Mouse (Mus musculus): ENCODE results near the gene Klhdc3. TPM values are rescaled to one million over a fixed set of nuclear protein-coding genes. Genes with fewer than 3 reads are reported as not detected.

The Klhdc3 gene
- polyA plus RNA-seq, 1 experiment from 2014 or later = 110 TPM

DNA sequence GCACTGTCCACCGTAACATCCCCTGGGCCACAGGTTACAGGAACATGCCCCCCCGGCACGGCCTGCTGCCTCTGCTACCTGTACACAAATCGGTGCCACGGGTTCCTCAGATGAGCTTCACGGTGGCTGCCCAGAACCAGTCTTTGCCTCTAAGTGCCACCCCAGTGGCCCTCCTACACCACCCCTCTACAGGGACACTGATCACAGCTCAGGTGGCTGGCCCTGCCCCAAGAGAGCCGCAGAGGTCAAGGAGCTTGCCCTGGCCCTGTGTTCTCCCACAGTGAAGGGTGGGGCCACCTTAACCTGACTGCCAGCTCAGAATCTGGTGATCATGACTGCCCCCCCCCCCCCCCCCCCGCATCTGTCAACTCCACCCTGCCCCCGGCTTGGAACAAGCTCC, 2.3 kb downstream of the Klhdc3 start, which contains the start of gene Mea1:
Gene Mea1, plus strand, starts transcription at position 378 of the 400 bp plus-strand sequence.
- H3K4me3 ChIP-seq (ENCODE audit: low read depth, low read length) = peak within 1 kb of the TSS; percentile 86
- peaks cover 33% of the 10 kb centered on the region for H3K4me1 ChIP-seq (replicated peaks; ENCODE audit: control insufficient read depth, insufficient read depth, low read length)
- peak within 1 kb of the TSS; percentile 55 for H3K9ac ChIP-seq (ENCODE audit: low read length)
- DNase-seq (ENCODE audit: low spot score) = no peak
- peaks cover 38% of the 10 kb centered on the region for H3K36me3 ChIP-seq (ENCODE audit: control insufficient read depth, insufficient read depth, low read length)
- no peaks in the 10 kb centered on the region for H3K27me3 ChIP-seq (replicated peaks; ENCODE audit: control insufficient read depth, insufficient read depth, low read length)
- H3K4me2 ChIP-seq (ENCODE audit: low read length) = peak within 1 kb of the TSS; percentile 82
- H3K27ac ChIP-seq (ENCODE audit: low read depth) = peak within 1 kb of the TSS; percentile 66; the same call in 1 of the 2 replicates
- ATAC-seq (replicated peaks; ENCODE audit: low FRiP score, low TSS enrichment, low read depth) = no peak
- H3K9me3 ChIP-seq (ENCODE audit: control insufficient read depth, low read length) = no peaks in the 10 kb centered on the region
- WGBS = 78% methylated on average over 8 of the region's 9 CpGs

- Histone ChIP-seq H3K9me3 (ENCODE audit: control insufficient read depth, low read length) (no peaks in the 10 kb centered on the region), H3K27ac (ENCODE audit: low read depth) (peak overlapping the region; percentile 80), H3K27me3 (replicated peaks; ENCODE audit: control insufficient read depth, insufficient read depth, low read length) (no peaks in the 10 kb centered on the region), H3K4me2 (ENCODE audit: low read length) (peak overlapping the region; percentile 85), H3K4me3 (ENCODE audit: low read depth, low read length) (peak overlapping the region; percentile 83), H3K36me3 (ENCODE audit: control insufficient read depth, insufficient read depth, low read length) (peaks cover 47% of the 10 kb centered on the region), H3K9ac (ENCODE audit: low read length) (peak overlapping the region; percentile 81), H3K4me1 (replicated peaks; ENCODE audit: control insufficient read depth, insufficient read depth, low read length) (peaks cover 30% of the 10 kb centered on the region)
- WGBS = 19% methylated on average over 15 of the region's 15 CpGs
- ATAC-seq (replicated peaks; ENCODE audit: low FRiP score, low TSS enrichment, low read depth) (peak; percentile 32), DNase-seq (ENCODE audit: low spot score) (no peak)
Observed at GRCm38 (mm10) chr17:46674530-46675283, 6.0 kb downstream of the Klhdc3 start.

- no peaks in the 10 kb centered on the region for H3K9me3 ChIP-seq (ENCODE audit: control insufficient read depth, low read length)
- H3K9ac ChIP-seq (ENCODE audit: low read length) = peak within 1 kb of the TSS; percentile 81
- ATAC-seq (replicated peaks; ENCODE audit: low FRiP score, low TSS enrichment, low read depth) = peak; percentile 92
- 1% methylated on average over 42 of the region's 43 CpGs for WGBS
- peaks cover 55% of the 10 kb centered on the region for H3K36me3 ChIP-seq (ENCODE audit: control insufficient read depth, insufficient read depth, low read length)
- H3K4me2 ChIP-seq (ENCODE audit: low read length) = peak within 1 kb of the TSS; percentile 85
- peak; percentile 92 for DNase-seq (ENCODE audit: low spot score)
- no peaks in the 10 kb centered on the region for H3K27me3 ChIP-seq (replicated peaks; ENCODE audit: control insufficient read depth, insufficient read depth, low read length)
- peak within 1 kb of the TSS; percentile 80 for H3K27ac ChIP-seq (ENCODE audit: low read depth)
- H3K4me1 ChIP-seq (replicated peaks; ENCODE audit: control insufficient read depth, insufficient read depth, low read length) = peaks cover 23% of the 10 kb centered on the region
- H3K4me3 ChIP-seq (ENCODE audit: low read depth, low read length) = peak within 1 kb of the TSS; percentile 83
Observed at GRCm38 (mm10) chr17:46673850-46674529, 6.7 kb downstream of the Klhdc3 start, which contains the start of gene Rrp36. TSS of gene Rrp36 (minus strand) at chr17:46674352.

DNA sequence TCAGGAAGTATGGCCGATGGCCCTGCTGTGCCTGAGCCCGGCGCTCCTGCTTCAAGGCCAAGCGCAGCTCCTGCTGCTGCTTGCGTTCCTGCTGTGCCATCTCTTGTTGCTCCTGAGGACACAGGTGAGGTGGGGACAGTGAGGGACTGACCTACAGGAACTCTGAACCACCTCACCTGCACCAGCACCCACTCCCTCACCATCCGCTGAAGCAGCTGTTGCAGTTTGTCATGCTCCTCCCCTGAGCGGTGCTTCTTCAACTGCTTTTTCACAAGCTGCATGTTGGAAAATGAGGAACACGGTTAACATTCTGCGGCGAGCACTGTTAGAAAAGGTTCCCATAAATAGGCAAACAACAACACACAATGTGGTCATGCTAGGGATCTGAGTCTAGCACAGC, 10.8 kb downstream of the Klhdc3 start:
- no peaks in the 10 kb centered on the region for H3K27me3 ChIP-seq (replicated peaks; ENCODE audit: control insufficient read depth, insufficient read depth, low read length)
- H3K36me3 ChIP-seq (ENCODE audit: control insufficient read depth, insufficient read depth, low read length) = peaks cover 56% of the 10 kb centered on the region

DNA sequence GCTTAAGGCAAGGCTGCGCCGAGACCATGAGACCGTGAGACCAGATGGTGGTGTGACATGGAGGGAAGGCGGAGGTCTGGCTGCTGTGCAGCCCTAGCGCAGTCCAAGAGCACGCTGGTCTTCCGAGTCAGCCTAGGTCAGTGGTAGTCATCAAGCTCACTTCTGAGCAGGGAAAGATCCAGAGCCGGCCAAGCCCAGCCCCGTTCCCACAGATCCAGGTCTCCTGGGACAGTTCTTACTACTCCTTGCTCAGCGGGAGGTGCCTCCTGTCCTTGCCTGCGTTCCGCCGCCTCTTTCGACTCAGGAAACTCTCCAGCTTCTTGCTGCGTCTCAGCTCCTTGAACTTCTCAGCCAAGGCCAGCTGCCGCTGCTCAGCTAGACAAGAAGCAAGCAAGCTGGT, 13.0 kb downstream of the Klhdc3 start:
- WGBS = 92% methylated on average over 16 of the region's 16 CpGs
- Histone ChIP-seq H3K4me3 (ENCODE audit: low read depth, low read length) (no peak overlapping the region), H3K27ac (ENCODE audit: low read depth) (no peak overlapping the region), H3K4me1 (replicated peaks; ENCODE audit: control insufficient read depth, insufficient read depth, low read length) (no peaks in the 10 kb centered on the region), H3K9me3 (ENCODE audit: control insufficient read depth, low read length) (no peaks in the 10 kb centered on the region), H3K36me3 (ENCODE audit: control insufficient read depth, insufficient read depth, low read length) (peaks cover 74% of the 10 kb centered on the region), H3K27me3 (replicated peaks; ENCODE audit: control insufficient read depth, insufficient read depth, low read length) (no peaks in the 10 kb centered on the region), H3K4me2 (ENCODE audit: low read length) (no peak overlapping the region), H3K9ac (ENCODE audit: low read length) (no peak overlapping the region)
- DNase-seq (ENCODE audit: low spot score) (no peak), ATAC-seq (replicated peaks; ENCODE audit: low FRiP score, low TSS enrichment, low read depth) (no peak)

More for the DNA sequence above, 10.8 kb downstream of the Klhdc3 start:
- Histone ChIP-seq H3K9ac (ENCODE audit: low read length) (no peak overlapping the region), H3K4me3 (ENCODE audit: low read depth, low read length) (no peak overlapping the region), H3K4me1 (replicated peaks; ENCODE audit: control insufficient read depth, insufficient read depth, low read length) (peaks cover 14% of the 10 kb centered on the region), H3K4me2 (ENCODE audit: low read length) (no peak overlapping the region), H3K27ac (ENCODE audit: low read depth) (no peak overlapping the region), H3K9me3 (ENCODE audit: control insufficient read depth, low read length) (no peaks in the 10 kb centered on the region)
- no peak for DNase-seq (ENCODE audit: low spot score)
- ATAC-seq (replicated peaks; ENCODE audit: low FRiP score, low TSS enrichment, low read depth) = no peak
- WGBS = 93% methylated on average over 10 of the region's 10 CpGs

DNA sequence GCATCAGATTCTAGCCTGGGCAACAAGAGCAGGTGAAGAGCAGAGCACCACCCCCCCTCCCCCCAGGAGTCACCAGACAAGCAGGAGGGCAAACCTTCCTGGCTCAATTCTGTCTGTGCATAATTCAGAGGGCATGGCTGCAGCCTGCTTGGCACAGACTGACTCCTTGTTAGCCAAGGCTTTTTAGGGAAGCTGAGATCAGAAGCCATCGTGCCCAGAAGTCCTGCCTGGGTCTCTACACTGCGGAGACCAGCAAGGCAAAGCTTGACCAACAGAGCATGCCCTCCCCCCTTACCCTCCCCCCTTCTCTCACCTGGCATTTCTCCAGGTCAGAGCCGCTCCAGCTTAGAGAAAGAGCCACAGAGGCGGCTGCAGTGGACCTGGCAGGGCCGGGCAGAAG, 18.0 kb downstream of the Klhdc3 start:
- Histone ChIP-seq H3K27me3 (replicated peaks; ENCODE audit: control insufficient read depth, insufficient read depth, low read length) (no peaks in the 10 kb centered on the region), H3K4me3 (ENCODE audit: low read depth, low read length) (no peak overlapping the region), H3K9me3 (ENCODE audit: control insufficient read depth, low read length) (no peaks in the 10 kb centered on the region), H3K36me3 (ENCODE audit: control insufficient read depth, insufficient read depth, low read length) (peaks cover 92% of the 10 kb centered on the region), H3K27ac (ENCODE audit: low read depth) (no peak overlapping the region), H3K9ac (ENCODE audit: low read length) (no peak overlapping the region), H3K4me2 (ENCODE audit: low read length) (no peak overlapping the region), H3K4me1 (replicated peaks; ENCODE audit: control insufficient read depth, insufficient read depth, low read length) (no peaks in the 10 kb centered on the region)
- no peak for DNase-seq (ENCODE audit: low spot score)
- no peak for ATAC-seq (replicated peaks; ENCODE audit: low FRiP score, low TSS enrichment, low read depth)
- WGBS = 91% methylated on average over 5 of the region's 5 CpGs

DNA sequence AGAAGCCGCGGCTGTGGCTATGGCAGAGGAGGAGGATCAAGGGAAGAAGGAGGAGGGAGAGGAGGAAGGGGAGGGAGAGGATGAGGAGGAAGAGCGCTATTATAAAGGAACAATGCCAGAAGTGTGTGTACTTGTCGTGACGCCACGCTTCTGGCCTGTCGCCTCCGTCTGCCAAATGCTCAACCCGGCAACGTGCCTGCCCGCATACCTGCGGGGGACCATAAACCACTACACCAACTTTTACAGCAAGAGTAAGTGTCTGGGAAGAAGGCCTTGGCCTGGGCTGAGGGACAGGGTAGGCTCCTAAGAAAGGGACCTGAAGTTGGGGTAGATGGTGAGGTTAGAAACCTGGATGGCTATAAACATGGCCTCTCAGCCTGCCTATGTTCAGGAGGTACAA, 18.7 kb downstream of the Klhdc3 start:
- Histone ChIP-seq H3K27ac (ENCODE audit: low read depth) (no peak overlapping the region), H3K9me3 (ENCODE audit: control insufficient read depth, low read length) (no peaks in the 10 kb centered on the region), H3K27me3 (replicated peaks; ENCODE audit: control insufficient read depth, insufficient read depth, low read length) (no peaks in the 10 kb centered on the region), H3K4me3 (ENCODE audit: low read depth, low read length) (no peak overlapping the region), H3K9ac (ENCODE audit: low read length) (no peak overlapping the region), H3K4me1 (replicated peaks; ENCODE audit: control insufficient read depth, insufficient read depth, low read length) (no peaks in the 10 kb centered on the region), H3K4me2 (ENCODE audit: low read length) (no peak overlapping the region), H3K36me3 (ENCODE audit: control insufficient read depth, insufficient read depth, low read length) (peaks cover 95% of the 10 kb centered on the region)
- ATAC-seq (replicated peaks; ENCODE audit: low FRiP score, low TSS enrichment, low read depth) (no peak), DNase-seq (ENCODE audit: low spot score) (no peak)
- 90% methylated on average over 12 of the region's 12 CpGs for WGBS

GRCm38 (mm10) chr17:46661351-46661750, 19.4 kb downstream of the Klhdc3 start:
- no peak overlapping the region for H3K27ac ChIP-seq (ENCODE audit: low read depth)
- H3K9ac ChIP-seq (ENCODE audit: low read length) = no peak overlapping the region
- no peak for DNase-seq (ENCODE audit: low spot score)
- H3K4me3 ChIP-seq (ENCODE audit: low read depth, low read length) = no peak overlapping the region
- H3K4me2 ChIP-seq (ENCODE audit: low read length) = no peak overlapping the region
- H3K4me1 ChIP-seq (replicated peaks; ENCODE audit: control insufficient read depth, insufficient read depth, low read length) = no peaks in the 10 kb centered on the region
- no peak for ATAC-seq (replicated peaks; ENCODE audit: low FRiP score, low TSS enrichment, low read depth)
- 94% methylated on average over 9 of the region's 9 CpGs for WGBS
- H3K36me3 ChIP-seq (ENCODE audit: control insufficient read depth, insufficient read depth, low read length) = peaks cover 95% of the 10 kb centered on the region
- no peaks in the 10 kb centered on the region for H3K9me3 ChIP-seq (ENCODE audit: control insufficient read depth, low read length)
- H3K27me3 ChIP-seq (replicated peaks; ENCODE audit: control insufficient read depth, insufficient read depth, low read length) = no peaks in the 10 kb centered on the region

All from intestine, embryonic 14.5 days (tissue).